Mouse (Mus musculus): ENCODE results near the gene Coro7.
"Not testable (repeated sequence)": the region's sequence is repeated elsewhere in the genome, so short reads cannot be mapped to it uniquely, and the experiment has no call there.

Gene Coro7

GRCm38 (mm10) chr16:4594814-4595526 is 84.6 kb downstream of the Coro7 start:
- DNase-seq (ENCODE audit: low spot score) = no peak

- peak; percentile 76 for DNase-seq (ENCODE audit: low spot score)
Observed at GRCm38 (mm10) chr16:4593971-4594813, 85.4 kb downstream of the Coro7 start, which contains the start of gene Glis2. TSS of gene Glis2 (plus strand) at chr16:4594713.

- no peak for DNase-seq (ENCODE audit: low spot score)
Observed at GRCm38 (mm10) chr16:4592909-4593875, 86.4 kb downstream of the Coro7 start.

GRCm38 (mm10) chr16:4590236-4590635 is 89.3 kb downstream of the Coro7 start:
- DNase-seq (ENCODE audit: low spot score) = no peak

GRCm38 (mm10) chr16:4587516-4588210 is 91.9 kb downstream of the Coro7 start:
- DNase-seq (ENCODE audit: low spot score) = no peak

GRCm38 (mm10) chr16:4586531-4587123 is 93.0 kb downstream of the Coro7 start:
- DNase-seq (ENCODE audit: low spot score) = peak; percentile 99

GRCm38 (mm10) chr16:4585642-4586530 is 93.7 kb downstream of the Coro7 start:
- no peak for DNase-seq (ENCODE audit: low spot score)

- DNase-seq (ENCODE audit: low spot score) = no peak
Observed at GRCm38 (mm10) chr16:4584438-4584837, 95.1 kb downstream of the Coro7 start.

- no peak for DNase-seq (ENCODE audit: low spot score)
Observed at GRCm38 (mm10) chr16:4583807-4584206, 95.8 kb downstream of the Coro7 start.

GRCm38 (mm10) chr16:4581179-4581578 is 98.4 kb downstream of the Coro7 start:
- not testable (repeated sequence) for DNase-seq (ENCODE audit: low spot score)

GRCm38 (mm10) chr16:4578630-4579029 is 100.9 kb downstream of the Coro7 start:
- DNase-seq (ENCODE audit: low spot score) = no peak

GRCm38 (mm10) chr16:4576873-4577272 is 102.7 kb downstream of the Coro7 start:
- no peak for DNase-seq (ENCODE audit: low spot score)

All from ovary, adult 18-20 months (tissue).